Mouse (Mus musculus) CH12.LX (cell line): Measurements from ENCODE around the gene Cdc37. TPM values are rescaled to one million over a fixed set of nuclear protein-coding genes. Genes with fewer than 3 reads are reported as not detected.

Experiments
- DNase-seq: peaks from one replicate; pipeline ENCODE4 v3.0.0-alpha.2; 2013; ENCODE audit errors: extremely low read depth
- H3K27ac ChIP-seq: 2 replicates; pipeline ENCODE4 v1.5.1; 2012; ENCODE audit warnings: low read depth, mild to moderate bottlenecking, control low read depth, moderate library complexity; ENCODE audit not compliant: insufficient read depth
- H3K27me3 ChIP-seq: replicated peaks from 2 replicates; pipeline ENCODE3; 2012; ENCODE audit warnings: inconsistent platforms
- H3K36me3 ChIP-seq, 2 experiments: replicated peaks in 1 of 2; 2 replicates each; pipeline versions ENCODE3 to v1.6.1; 2012; ENCODE audit warnings: inconsistent platforms in 1 of 2, low read length in 1 of 2, mild to moderate bottlenecking in 1 of 2, mixed read lengths in 1 of 2, moderate library complexity in 1 of 2; ENCODE audit not compliant: control insufficient read depth in 1 of 2, insufficient read depth in 1 of 2
- H3K4me1 ChIP-seq, 2 experiments: 2 replicates each; pipeline ENCODE4 v1.6.1; 2012; ENCODE audit warnings: inconsistent platforms in 1 of 2, moderate library complexity in 1 of 2; ENCODE audit not compliant: insufficient read depth in 2 of 2, control insufficient read depth in 1 of 2
- H3K4me2 ChIP-seq: 2 replicates; pipeline ENCODE4 v1.6.1; 2012; ENCODE audit warnings: low read depth, mild to moderate bottlenecking, control low read depth; ENCODE audit not compliant: poor library complexity, insufficient read depth, severe bottlenecking
- H3K4me3 ChIP-seq, 3 experiments: fragments of 150-350 bp in 1 of 3; sonication (generic) in 1 of 3; replicated peaks in 1 of 3; 2 replicates each; pipeline versions ENCODE3 to v1.5.1; 2011 to 2012; ENCODE audit warnings: low read depth in 2 of 3, low read length in 2 of 3, mild to moderate bottlenecking in 2 of 3, moderate library complexity in 2 of 3, control low read depth in 1 of 3, improper control_type of control experiment in 1 of 3, inconsistent platforms in 1 of 3, mixed read lengths in 1 of 3; ENCODE audit not compliant: poor library complexity in 1 of 3
- H3K79me2 ChIP-seq: replicated peaks from 2 replicates; pipeline ENCODE4 v1.6.1; 2012; ENCODE audit warnings: mild to moderate bottlenecking, moderate library complexity; ENCODE audit not compliant: control insufficient read depth, poor library complexity, insufficient read depth, severe bottlenecking; ENCODE audit errors: extremely low read depth
- H3K9ac ChIP-seq: 2 replicates; pipeline ENCODE4 v1.6.1; 2012; ENCODE audit warnings: low read depth, mild to moderate bottlenecking, control low read depth, moderate library complexity; ENCODE audit not compliant: insufficient read depth
- H3K9me3 ChIP-seq: replicated peaks from 2 replicates; pipeline ENCODE3; 2012; ENCODE audit warnings: low read length, inconsistent platforms, mixed read lengths
- BHLHE40 ChIP-seq: IDR thresholded peaks from 2 replicates; pipeline ENCODE4 v1.6.1; 2011; ENCODE audit warnings: mild to moderate bottlenecking, low read depth, low read length, improper control_type of control experiment
- ETS1 ChIP-seq: conservative IDR thresholded peaks from 2 replicates; pipeline ENCODE4 v1.6.1; 2012; ENCODE audit warnings: low read depth, mild to moderate bottlenecking, inconsistent platforms, low read length, improper control_type of control experiment, moderate library complexity
- GABPA ChIP-seq: IDR thresholded peaks from 2 replicates; pipeline ENCODE4 v1.6.1; 2012; ENCODE audit warnings: low read depth, low read length, improper control_type of control experiment, inconsistent platforms; ENCODE audit not compliant: insufficient replicate concordance
- IRF4 ChIP-seq: IDR thresholded peaks from 2 replicates; pipeline ENCODE4 v1.6.1; 2014; ENCODE audit warnings: low read depth, mild to moderate bottlenecking, inconsistent platforms, low read length, improper control_type of control experiment
- JUN ChIP-seq: IDR thresholded peaks from 2 replicates; pipeline ENCODE4 v1.6.1; 2011; ENCODE audit warnings: low read depth, mild to moderate bottlenecking, low read length, improper control_type of control experiment, moderate library complexity; ENCODE audit not compliant: insufficient read depth
- MAFK ChIP-seq: IDR thresholded peaks from 2 replicates; pipeline ENCODE4 v1.6.1; 2011; ENCODE audit warnings: low read length, improper control_type of control experiment; ENCODE audit not compliant: insufficient replicate concordance
- MYC ChIP-seq: IDR thresholded peaks from 2 replicates; pipeline ENCODE4 v1.6.1; 2011; ENCODE audit warnings: low read depth, mild to moderate bottlenecking, improper control_type of control experiment, low read length
- PAX5 ChIP-seq: IDR thresholded peaks from 2 replicates; pipeline ENCODE4 v1.6.1; 2012; ENCODE audit warnings: low read length, inconsistent platforms, mixed read lengths
- TCF12 ChIP-seq: IDR thresholded peaks from 2 replicates; pipeline ENCODE4 v1.6.1; 2014; ENCODE audit warnings: low read depth, mild to moderate bottlenecking, inconsistent platforms, low read length, improper control_type of control experiment
- USF2 ChIP-seq: conservative IDR thresholded peaks from 2 replicates; pipeline ENCODE4 v1.6.1; 2011; ENCODE audit warnings: low read depth, low read length, improper control_type of control experiment
- dilution Hi-C: fragments of 300-500 bp; cut with MboI; formaldehyde crosslinking; loops from 2 replicates; pipeline ENCODE4 v1.14.3; 2020; ENCODE audit warnings: low sequenced_read_pairs; ENCODE audit not compliant: extremely low pct_unique_long_range_greater_than_20kb, extremely low pct_ligation_motif_present
- in situ Hi-C: fragments of 300-500 bp; cut with MboI; formaldehyde crosslinking; loops from 3 replicates; pipeline ENCODE4 v1.14.3; 2019; ENCODE audit warnings: low sequenced_read_pairs, low pct_ligation_motif_present, low pct_unique_long_range_greater_than_20kb, mixed read lengths
- polyA plus RNA-seq: library from polyadenylated mRNA; unstranded; fragments of >175 nt; gene quantifications from 2 replicates; pipeline ENCODE4 v1.2.1, GENCODE M21; 2012; ENCODE audit warnings: low read depth; ENCODE audit not compliant: insufficient read length
- total RNA-seq, 2 experiments: library from RNA; depleted of rRNA; stranded (reverse); fragments of 300-350 nt in 1 of 2; fragments of >200 nt in 1 of 2; gene quantifications; 2 replicates each; pipeline ENCODE4 v1.2.3; 2012 to 2014

Cdc37 gene
- total and polyA plus RNA-seq, 3 experiments, result 87.2 to 447 (median 230) TPM

GRCm38 (mm10) chr9:21164072-21164471 is 14.3 kb upstream of the Cdc37 start:
- H3K4me3 ChIP-seq, result peak overlapping the region in 1 of 3 experiments; percentile 28
- no peaks in the 10 kb centered on the region for H3K27me3 ChIP-seq
- no peak for TF ChIP-seq ETS1
- TF ChIP-seq TCF12, result peak; percentile 26; the same call in 1 of the 2 replicates
- TF ChIP-seq BHLHE40, result peak; percentile 16; the same call in 1 of the 2 replicates
- TF ChIP-seq JUN, result no peak
- TF ChIP-seq IRF4, result peak; percentile 62
- no peak for TF ChIP-seq PAX5
- TF ChIP-seq GABPA, result no peak
- no peak for TF ChIP-seq MAFK
- TF ChIP-seq USF2, result no peak
- H3K4me2 ChIP-seq, result 0 out of 2 replicates have a peak overlapping the region, but pooled peaks have one; percentile 2
- no peak overlapping the region for H3K9ac ChIP-seq
- peaks cover 0 to 21% of the 10 kb centered on the region in 2 experiments for H3K36me3 ChIP-seq
- peaks cover 12% of the 10 kb centered on the region for H3K9me3 ChIP-seq
- dilution Hi-C loops (no loop called here), in situ Hi-C loops (no loop called here)
- no peaks in the 10 kb centered on the region for H3K79me2 ChIP-seq
- peaks cover 22 to 50% of the 10 kb centered on the region in 2 experiments for H3K4me1 ChIP-seq
- H3K27ac ChIP-seq, result no peak overlapping the region
- DNase-seq, result no peak

GRCm38 (mm10) chr9:21163086-21164050 is 13.6 kb upstream of the Cdc37 start:
- H3K79me2 ChIP-seq, result no peaks in the 10 kb centered on the region
- H3K27ac ChIP-seq, result no peak overlapping the region
- peaks cover 15% of the 10 kb centered on the region for H3K9me3 ChIP-seq
- in situ Hi-C loops (no loop called here), dilution Hi-C loops (no loop called here)
- DNase-seq, result no peak
- no peaks in the 10 kb centered on the region for H3K27me3 ChIP-seq
- H3K36me3 ChIP-seq, result peaks cover 0 to 21% of the 10 kb centered on the region in 2 experiments
- H3K4me3 ChIP-seq, result no peak overlapping the region
- no peak overlapping the region for H3K9ac ChIP-seq
- 0 out of 2 replicates have a peak, but pooled peaks have one; percentile 4 for TF ChIP-seq BHLHE40
- no peak for TF ChIP-seq MYC
- no peak overlapping the region for H3K4me2 ChIP-seq
- peaks cover 18 to 44% of the 10 kb centered on the region in 2 experiments for H3K4me1 ChIP-seq
